Mouse (Mus musculus) heart, embryonic 12.5 days (tissue): ENCODE data around the gene Sdc3. TPM values are rescaled to one million over a fixed set of nuclear protein-coding genes. Genes with fewer than 3 reads are reported as not detected.

Source experiments
- ATAC-seq: fragments of 200-750 bp; cut with Nextera tagmentation; 2 replicates; pipeline ENCODE4 v1.8.0; 2017; ENCODE audit warnings: moderate TSS enrichment, moderate library complexity; ENCODE audit not compliant: insufficient number of reproducible peaks, low FRiP score
- H3K27ac ChIP-seq: fragments of 300-500 bp; sonication (generic); 2 replicates; pipeline ENCODE4 v1.5.1; 2016; ENCODE audit warnings: mild to moderate bottlenecking, moderate library complexity; ENCODE audit not compliant: poor library complexity, severe bottlenecking
- H3K27me3 ChIP-seq: fragments of 300-500 bp; sonication (generic); replicated peaks from 2 replicates; pipeline ENCODE4 v1.6.1; 2016; ENCODE audit warnings: mild to moderate bottlenecking, moderate library complexity
- H3K36me3 ChIP-seq: fragments of 300-500 bp; sonication (generic); 2 replicates; pipeline ENCODE4 v1.6.1; 2016; ENCODE audit warnings: mild to moderate bottlenecking, moderate library complexity
- H3K4me1 ChIP-seq: fragments of 300-500 bp; sonication (generic); replicated peaks from 2 replicates; pipeline ENCODE4 v1.6.1; 2016; ENCODE audit warnings: mild to moderate bottlenecking
- H3K4me2 ChIP-seq: fragments of 300-500 bp; sonication (generic); 2 replicates; pipeline ENCODE4 v1.6.1; 2016; ENCODE audit warnings: mild to moderate bottlenecking, moderate library complexity
- H3K4me3 ChIP-seq: fragments of 300-500 bp; sonication (generic); 2 replicates; pipeline ENCODE4 v1.5.1; 2016; ENCODE audit warnings: mild to moderate bottlenecking
- H3K9ac ChIP-seq: fragments of 300-500 bp; sonication (generic); 2 replicates; pipeline ENCODE4 v1.6.1; 2016; ENCODE audit warnings: mild to moderate bottlenecking, moderate library complexity
- H3K9me3 ChIP-seq: fragments of 300-500 bp; sonication (generic); replicated peaks from 2 replicates; pipeline ENCODE4 v1.6.1; 2016; ENCODE audit warnings: mild to moderate bottlenecking, moderate library complexity
- WGBS: fragments of 180-500 bp; shearing (Covaris S2); methylation state at CpG from one replicate; pipeline ENCODE4 v1.1.7; 2016; 5-methylcytosine and 5-hydroxymethylcytosine counted together
- polyA plus RNA-seq: library from polyadenylated mRNA; unstranded; fragments of >200 nt; fragmentation: Nextera tagmentation; extraction: Ambion mirVana; gene quantifications from 2 replicates; pipeline ENCODE4 v1.2.1, GENCODE M21; 2016

Gene Sdc3
- polyA plus RNA-seq, 1 experiment from 2014 or later: 35.9 TPM

GRCm38 (mm10) chr4:130791811-130792375 is 444 bp upstream of the Sdc3 start:
- Histone ChIP-seq H3K9me3 (no peaks in the 10 kb centered on the region), H3K4me2 (peak overlapping the region; percentile 89), H3K27me3 (0 out of 2 replicates have a peak, but pooled peaks cover 5% of the 10 kb centered on the region), H3K27ac (no peak overlapping the region), H3K4me3 (peak overlapping the region; percentile 78), H3K4me1 (peaks cover 29% of the 10 kb centered on the region), H3K36me3 (no peaks in the 10 kb centered on the region), H3K9ac (peak overlapping the region; percentile 96)
- WGBS: 7% methylated on average over 19 of the region's 19 CpGs
- ATAC-seq: peak; percentile 12

DNA sequence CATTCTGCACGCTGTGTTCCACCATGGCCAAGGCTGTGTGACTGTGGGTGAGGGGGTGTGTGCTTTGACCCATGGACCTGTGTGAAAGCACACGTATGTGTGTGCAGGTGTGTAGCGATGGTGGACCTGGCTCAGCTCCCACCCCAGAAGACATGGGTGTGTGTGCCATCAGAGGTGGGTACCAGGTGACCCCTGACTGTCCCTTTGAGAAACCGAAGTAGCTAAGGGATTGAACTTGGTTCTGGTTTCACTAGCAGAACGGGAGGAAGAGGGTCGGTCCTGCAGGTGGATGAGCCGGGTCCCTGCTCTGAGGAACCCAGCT is 804 bp downstream of the Sdc3 start:
- Histone ChIP-seq H3K36me3 (no peaks in the 10 kb centered on the region), H3K27ac (no peak overlapping the region), H3K4me1 (peaks cover 41% of the 10 kb centered on the region), H3K9me3 (no peaks in the 10 kb centered on the region), H3K4me2 (peak overlapping the region; percentile 89), H3K9ac (peak overlapping the region; percentile 96), H3K27me3 (0 out of 2 replicates have a peak, but pooled peaks cover 5% of the 10 kb centered on the region), H3K4me3 (peak overlapping the region; percentile 78)
- WGBS: 38% methylated on average over 7 of the region's 7 CpGs
- peak; percentile 7; the same call in 1 of the 2 replicates for ATAC-seq

DNA sequence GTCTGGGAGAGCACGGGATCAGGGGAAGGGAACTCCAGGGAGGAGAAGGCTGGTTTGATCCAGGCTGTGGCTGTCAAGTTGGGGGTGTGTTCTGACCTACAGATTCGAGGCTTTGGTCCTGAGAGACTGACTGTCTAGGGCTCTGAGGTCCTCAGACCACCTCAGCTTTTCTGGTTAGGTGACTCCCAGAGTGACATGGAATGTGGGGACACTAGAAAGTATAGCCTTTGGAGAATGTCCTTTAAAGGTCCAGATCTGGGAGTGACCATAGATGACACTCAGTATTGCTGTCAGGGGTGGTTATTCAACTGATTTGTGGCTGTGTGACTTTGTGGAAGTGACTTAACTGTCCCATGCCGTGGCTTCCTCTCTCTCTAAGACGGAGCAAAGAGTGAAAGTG is 2.4 kb downstream of the Sdc3 start:
- Histone ChIP-seq H3K4me3 (no peak overlapping the region), H3K27ac (no peak overlapping the region), H3K36me3 (no peaks in the 10 kb centered on the region), H3K9ac (peak overlapping the region; percentile 31; the same call in 1 of the 2 replicates), H3K27me3 (0 out of 2 replicates have a peak, but pooled peaks cover 5% of the 10 kb centered on the region), H3K4me2 (peak overlapping the region; percentile 26; the same call in 1 of the 2 replicates), H3K4me1 (peaks cover 58% of the 10 kb centered on the region), H3K9me3 (no peaks in the 10 kb centered on the region)
- WGBS: 32% methylated on average over 4 of the region's 4 CpGs
- no peak for ATAC-seq

- Histone ChIP-seq H3K27ac (no peak overlapping the region), H3K4me1 (peaks cover 70% of the 10 kb centered on the region), H3K9ac (no peak overlapping the region), H3K9me3 (no peaks in the 10 kb centered on the region), H3K36me3 (no peaks in the 10 kb centered on the region), H3K4me2 (no peak overlapping the region), H3K4me3 (no peak overlapping the region), H3K27me3 (0 out of 2 replicates have a peak, but pooled peaks cover 5% of the 10 kb centered on the region)
- WGBS: 84% methylated on average over 6 of the region's 6 CpGs
- no peak for ATAC-seq
Observed at GRCm38 (mm10) chr4:130795970-130796369, 3.6 kb downstream of the Sdc3 start.

DNA sequence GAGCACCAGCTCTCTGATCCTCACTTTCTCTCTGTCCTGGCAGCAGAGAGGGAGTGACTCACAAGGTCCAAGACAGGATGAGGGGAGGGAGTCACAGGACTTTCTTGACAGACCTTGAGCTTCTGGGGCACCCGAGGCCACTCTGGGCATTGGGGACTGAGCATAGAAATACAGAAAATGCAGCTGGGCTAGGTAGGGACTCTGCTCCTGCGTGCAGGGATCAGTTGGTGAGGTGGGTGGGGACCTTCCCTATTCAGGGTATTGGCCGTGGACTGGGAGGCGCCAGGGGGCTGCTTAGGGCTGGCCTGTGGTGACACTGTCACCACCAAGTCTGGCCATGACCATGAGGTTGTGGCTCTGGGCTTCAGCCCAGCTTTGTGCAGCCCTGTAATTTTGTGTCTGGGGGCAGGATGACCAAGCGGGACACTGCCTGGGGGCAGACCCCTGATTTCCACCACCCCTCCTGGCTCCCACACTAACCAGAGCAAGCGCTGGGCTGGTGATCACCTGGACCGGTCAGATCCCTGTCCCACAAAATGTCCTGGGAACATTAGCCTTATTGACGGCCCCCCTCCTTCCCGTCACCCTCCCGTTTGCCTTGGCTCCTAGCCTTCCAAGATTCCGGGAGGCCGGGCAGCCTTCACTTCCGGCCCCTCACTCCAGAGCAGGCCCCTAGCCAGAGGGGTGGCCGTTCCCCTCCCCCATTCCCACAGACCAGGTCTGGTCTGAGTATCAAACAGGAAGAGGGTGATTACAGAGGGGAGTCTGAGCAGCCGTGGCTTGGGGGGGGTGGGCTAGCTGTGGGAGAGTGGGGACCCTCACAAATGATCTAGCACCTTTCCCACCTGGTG is 5.1 kb downstream of the Sdc3 start:
- peak; percentile 69 for ATAC-seq

DNA sequence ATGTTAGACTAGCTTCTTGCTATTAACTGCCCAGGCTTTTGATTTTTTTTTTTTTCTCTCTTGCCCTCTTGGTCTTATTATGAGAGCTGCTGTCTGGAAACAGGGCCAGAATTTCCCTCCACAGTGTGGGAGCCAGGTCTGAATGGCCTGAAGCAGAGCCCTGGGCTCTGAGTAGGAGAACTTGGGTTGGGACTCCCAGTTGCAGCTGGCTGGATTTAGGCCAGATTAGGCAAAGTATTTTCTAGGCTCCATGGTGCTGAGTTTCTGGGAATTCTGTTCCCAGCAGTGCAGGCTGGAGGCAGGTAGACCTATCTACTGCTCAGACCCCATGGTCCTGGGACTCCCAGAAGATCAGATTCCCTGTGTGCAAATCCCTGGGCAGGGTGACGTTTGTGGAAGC is 6.1 kb downstream of the Sdc3 start:
- Histone ChIP-seq H3K4me1 (peaks cover 81% of the 10 kb centered on the region), H3K27me3 (0 out of 2 replicates have a peak, but pooled peaks cover 5% of the 10 kb centered on the region), H3K4me2 (no peak overlapping the region), H3K4me3 (no peak overlapping the region), H3K9me3 (no peaks in the 10 kb centered on the region), H3K9ac (peak overlapping the region; percentile 8; the same call in 1 of the 2 replicates), H3K27ac (peak overlapping the region; percentile 82), H3K36me3 (no peaks in the 10 kb centered on the region)
- ATAC-seq: no peak
- 52% methylated on average over 1 of the region's 1 CpGs for WGBS

More for the DNA sequence above, 5.1 kb downstream of the Sdc3 start:
- 16% methylated on average over 15 of the region's 15 CpGs for WGBS
- Histone ChIP-seq H3K9me3 (no peaks in the 10 kb centered on the region), H3K36me3 (no peaks in the 10 kb centered on the region), H3K27me3 (0 out of 2 replicates have a peak, but pooled peaks cover 5% of the 10 kb centered on the region), H3K4me3 (peak overlapping the region; percentile 3; the same call in 1 of the 2 replicates), H3K4me1 (peaks cover 78% of the 10 kb centered on the region), H3K27ac (peak overlapping the region; percentile 82), H3K4me2 (peak overlapping the region; percentile 53), H3K9ac (peak overlapping the region; percentile 52; the same call in 1 of the 2 replicates)

DNA sequence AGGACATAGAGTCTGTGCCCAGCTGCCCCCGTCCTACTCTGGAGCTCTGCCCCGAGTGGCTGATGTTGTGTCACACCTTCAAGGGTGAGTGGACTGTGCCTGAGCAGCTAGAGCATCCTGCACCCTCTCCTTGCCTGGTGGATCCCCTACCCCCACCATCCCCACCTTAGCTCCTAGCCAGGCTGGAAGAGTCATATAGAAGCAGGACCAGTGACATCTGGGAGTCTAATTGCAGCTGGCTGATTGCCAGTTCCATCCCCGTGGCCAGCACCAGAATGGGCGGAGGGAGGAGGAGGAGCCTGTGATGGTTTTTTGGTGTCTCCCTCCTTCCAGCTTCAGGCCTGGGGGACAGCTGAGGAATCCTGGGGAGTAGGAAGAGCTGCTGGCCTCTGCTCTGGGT is 6.8 kb downstream of the Sdc3 start:
- no peaks in the 10 kb centered on the region for H3K9me3 ChIP-seq
- H3K27ac ChIP-seq: peak overlapping the region; percentile 82
- H3K36me3 ChIP-seq: no peaks in the 10 kb centered on the region
- H3K4me1 ChIP-seq: peaks cover 85% of the 10 kb centered on the region
- no peak overlapping the region for H3K9ac ChIP-seq
- no peak overlapping the region for H3K4me3 ChIP-seq
- WGBS: 50% methylated on average over 4 of the region's 4 CpGs
- no peak overlapping the region; the same call in 1 of the 2 replicates for H3K4me2 ChIP-seq
- H3K27me3 ChIP-seq: 0 out of 2 replicates have a peak, but pooled peaks cover 4% of the 10 kb centered on the region
- ATAC-seq: 0 out of 2 replicates have a peak, but pooled peaks have one; percentile 9

DNA sequence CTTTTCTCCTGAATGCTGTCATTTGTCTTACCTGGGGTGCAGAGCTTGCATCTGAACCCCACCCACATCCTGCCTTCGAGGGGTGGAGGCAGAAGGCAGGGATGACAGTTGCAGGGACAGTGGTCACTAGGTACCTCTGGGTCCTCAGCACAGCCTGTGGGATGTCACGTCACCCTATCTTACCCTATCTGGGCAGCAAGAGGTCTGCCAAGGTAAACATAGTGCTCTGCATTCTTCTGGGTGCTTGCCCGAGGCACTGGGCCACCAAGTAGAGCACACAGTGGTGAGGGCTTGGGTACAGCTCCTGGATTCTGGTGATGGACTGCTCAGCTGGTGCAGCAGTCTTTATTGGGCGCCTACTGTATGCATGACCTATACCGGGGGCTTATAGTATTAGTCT is 7.2 kb downstream of the Sdc3 start:
- Histone ChIP-seq H3K27me3 (no peaks in the 10 kb centered on the region), H3K36me3 (no peaks in the 10 kb centered on the region), H3K27ac (no peak overlapping the region), H3K4me2 (no peak overlapping the region; the same call in 1 of the 2 replicates), H3K9ac (no peak overlapping the region), H3K4me1 (peaks cover 81% of the 10 kb centered on the region), H3K4me3 (no peak overlapping the region), H3K9me3 (no peaks in the 10 kb centered on the region)
- ATAC-seq: no peak
- 56% methylated on average over 5 of the region's 5 CpGs for WGBS

- Histone ChIP-seq H3K9me3 (no peaks in the 10 kb centered on the region), H3K4me2 (no peak overlapping the region), H3K27me3 (no peaks in the 10 kb centered on the region), H3K4me1 (peaks cover 83% of the 10 kb centered on the region), H3K27ac (no peak overlapping the region), H3K4me3 (no peak overlapping the region), H3K9ac (no peak overlapping the region), H3K36me3 (no peaks in the 10 kb centered on the region)
- ATAC-seq: no peak
- 68% methylated on average over 6 of the region's 6 CpGs for WGBS
Observed at GRCm38 (mm10) chr4:130800147-130800546, 7.8 kb downstream of the Sdc3 start.

GRCm38 (mm10) chr4:130801198-130801597 is 8.9 kb downstream of the Sdc3 start:
- H3K27ac ChIP-seq: no peak overlapping the region; the same call in 1 of the 2 replicates
- no peak overlapping the region for H3K4me2 ChIP-seq
- peaks cover 85% of the 10 kb centered on the region for H3K4me1 ChIP-seq
- no peak overlapping the region for H3K4me3 ChIP-seq
- no peak overlapping the region for H3K9ac ChIP-seq
- H3K36me3 ChIP-seq: 0 out of 2 replicates have a peak, but pooled peaks cover 4% of the 10 kb centered on the region
- H3K27me3 ChIP-seq: no peaks in the 10 kb centered on the region
- no peaks in the 10 kb centered on the region for H3K9me3 ChIP-seq
- ATAC-seq: no peak
- 77% methylated on average over 5 of the region's 5 CpGs for WGBS
